Mouse (Mus musculus) heart, postnatal 0 days (tissue): ENCODE measurements around the gene Cpne6.

Experiments used
- CTCF ChIP-seq: IDR thresholded peaks from 2 replicates; pipeline ENCODE4 v1.5.1; 2016; ENCODE audit warnings: antibody characterized with exemption, control low read depth, low read depth
- EP300 ChIP-seq: IDR thresholded peaks from 2 replicates; pipeline ENCODE4 v1.6.1; 2016; ENCODE audit warnings: antibody characterized with exemption, low read depth

- no peak for TF ChIP-seq CTCF
- TF ChIP-seq EP300: no peak
These were observed 14.5 kb downstream of the Cpne6 start, which contains the start of gene Nrl for GRCm38 (mm10) chr14:55524785-55525184.
